Mouse (Mus musculus): ENCODE data around the gene Dgcr2.
A peak's percentile ranks its signal among the peaks of the same experiment; 100 is the strongest.

Dgcr2 gene

GRCm38 (mm10) chr16:17809125-17809524, 89.2 kb downstream of the Dgcr2 start:
- DNase-seq (ENCODE audit: inconsistent ontology term) = peak; percentile 37

- DNase-seq (ENCODE audit: inconsistent ontology term) = peak; percentile 88
Observed at GRCm38 (mm10) chr16:17807192-17808009, 91.0 kb downstream of the Dgcr2 start.

- DNase-seq (ENCODE audit: inconsistent ontology term) = no peak
Observed at GRCm38 (mm10) chr16:17806581-17807191, 91.7 kb downstream of the Dgcr2 start.

DNA sequence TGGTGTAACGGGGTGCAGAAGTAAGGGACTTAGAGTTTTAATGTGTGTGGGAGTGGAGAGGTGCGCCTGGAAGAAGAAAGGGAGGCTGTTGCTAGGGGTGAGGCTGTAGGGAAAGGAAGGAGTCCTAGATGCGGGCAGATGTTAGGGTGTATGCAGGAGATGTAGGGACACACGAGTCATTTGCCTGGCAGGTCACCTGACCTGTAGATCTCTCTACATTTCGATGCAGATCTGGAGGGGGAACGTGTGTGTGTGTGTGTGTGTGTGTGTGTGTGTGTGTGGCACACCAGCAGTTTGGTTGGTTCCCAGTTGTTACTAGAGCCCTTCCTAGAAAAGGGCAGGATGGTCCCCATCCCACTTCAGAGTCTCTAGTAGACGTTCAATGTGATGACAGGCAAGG, 93.4 kb downstream of the Dgcr2 start:
- no peak for DNase-seq (ENCODE audit: inconsistent ontology term)

- DNase-seq (ENCODE audit: inconsistent ontology term) = no peak
Observed at GRCm38 (mm10) chr16:17804449-17804912, 93.9 kb downstream of the Dgcr2 start.

DNA sequence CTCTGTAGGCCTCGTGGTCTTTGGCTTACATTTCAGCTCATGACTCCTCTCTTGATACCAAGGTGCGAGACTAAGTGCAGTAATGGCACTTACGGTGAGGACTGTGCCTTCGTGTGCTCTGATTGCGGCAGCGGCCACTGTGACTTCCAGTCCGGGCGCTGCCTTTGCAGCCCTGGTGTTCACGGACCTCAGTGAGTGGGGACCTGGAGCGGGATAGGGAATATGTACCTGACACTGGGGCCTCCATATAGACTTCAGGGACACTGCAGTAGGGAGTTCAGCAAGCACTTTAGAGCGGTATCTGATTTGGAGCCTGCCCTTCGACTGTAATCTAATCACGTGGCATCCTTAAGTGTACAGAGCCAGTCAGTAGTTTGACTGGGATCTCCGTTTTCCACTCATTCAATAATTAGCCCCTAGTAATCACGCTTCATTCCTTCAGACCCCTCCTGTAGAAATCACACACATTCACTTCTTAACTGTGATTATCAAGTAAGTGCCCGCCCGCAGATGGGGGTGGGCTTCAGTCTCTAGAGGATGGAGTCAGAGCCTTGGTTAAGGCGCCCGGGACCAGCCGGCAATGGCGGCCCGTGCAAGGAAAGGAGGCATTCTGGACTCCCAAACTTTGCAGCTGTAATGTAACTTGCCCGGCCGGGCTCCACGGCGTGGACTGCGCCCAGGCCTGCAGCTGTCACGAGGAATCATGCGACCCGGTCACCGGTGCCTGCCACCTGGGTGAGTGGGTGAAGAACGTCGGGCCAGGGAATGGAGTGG, 94.5 kb downstream of the Dgcr2 start:
- DNase-seq (ENCODE audit: inconsistent ontology term) = no peak

- DNase-seq (ENCODE audit: inconsistent ontology term) = peak; percentile 56
Observed at GRCm38 (mm10) chr16:17802839-17803674, 95.3 kb downstream of the Dgcr2 start.

DNA sequence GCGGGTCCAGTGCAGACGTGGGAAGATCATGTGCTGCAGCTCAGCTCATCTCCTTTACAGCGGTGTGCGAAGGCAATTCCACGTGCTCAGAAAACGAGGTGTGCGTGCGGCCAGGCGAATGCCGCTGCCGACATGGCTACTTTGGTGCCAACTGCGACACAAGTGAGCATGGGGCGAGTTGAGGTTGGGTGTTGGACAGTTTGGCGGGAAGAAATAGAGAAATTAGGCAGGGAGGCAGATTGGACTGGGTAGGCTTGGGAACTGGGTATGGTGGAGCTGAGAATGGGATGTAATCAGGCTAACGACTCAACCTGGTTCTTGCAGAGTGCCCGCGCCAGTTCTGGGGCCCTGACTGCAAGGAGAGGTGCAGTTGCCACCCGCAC, 95.9 kb downstream of the Dgcr2 start:
- DNase-seq (ENCODE audit: inconsistent ontology term) = no peak

DNA sequence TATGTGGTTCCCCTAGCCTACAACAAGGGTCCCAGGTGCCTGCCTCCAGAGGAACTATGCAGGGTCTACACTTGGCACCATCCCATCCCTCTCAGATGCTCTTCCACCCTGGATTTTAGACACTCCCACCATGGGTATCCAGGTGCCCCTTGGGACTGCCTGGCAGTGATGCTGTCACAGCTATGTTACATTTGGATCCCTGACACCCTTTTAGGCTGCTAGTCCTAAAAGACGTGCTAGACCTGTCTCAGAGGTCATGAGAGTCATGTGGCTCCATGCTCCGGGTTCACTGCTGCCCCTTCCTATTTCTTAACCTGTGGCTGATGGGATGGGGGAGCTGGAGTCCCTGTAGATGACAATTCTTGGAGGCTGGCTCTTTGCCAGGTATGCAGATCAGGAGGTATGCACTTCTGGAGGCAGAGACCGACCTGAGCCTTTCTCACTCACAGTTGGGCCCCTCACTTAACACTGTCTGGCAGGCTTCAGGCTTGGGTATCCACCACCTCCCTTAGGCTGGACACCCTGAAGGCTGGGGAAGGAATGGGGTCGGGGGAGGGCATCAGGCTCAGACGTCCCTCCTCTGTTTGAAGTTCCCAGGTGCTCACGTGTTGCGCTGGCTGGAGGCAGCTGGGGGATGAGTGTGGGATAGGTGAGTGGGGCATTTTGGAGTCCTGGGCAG, 96.4 kb downstream of the Dgcr2 start:
- DNase-seq (ENCODE audit: inconsistent ontology term) = no peak

GRCm38 (mm10) chr16:17799584-17799983, 98.8 kb downstream of the Dgcr2 start:
- DNase-seq (ENCODE audit: inconsistent ontology term) = no peak

DNA sequence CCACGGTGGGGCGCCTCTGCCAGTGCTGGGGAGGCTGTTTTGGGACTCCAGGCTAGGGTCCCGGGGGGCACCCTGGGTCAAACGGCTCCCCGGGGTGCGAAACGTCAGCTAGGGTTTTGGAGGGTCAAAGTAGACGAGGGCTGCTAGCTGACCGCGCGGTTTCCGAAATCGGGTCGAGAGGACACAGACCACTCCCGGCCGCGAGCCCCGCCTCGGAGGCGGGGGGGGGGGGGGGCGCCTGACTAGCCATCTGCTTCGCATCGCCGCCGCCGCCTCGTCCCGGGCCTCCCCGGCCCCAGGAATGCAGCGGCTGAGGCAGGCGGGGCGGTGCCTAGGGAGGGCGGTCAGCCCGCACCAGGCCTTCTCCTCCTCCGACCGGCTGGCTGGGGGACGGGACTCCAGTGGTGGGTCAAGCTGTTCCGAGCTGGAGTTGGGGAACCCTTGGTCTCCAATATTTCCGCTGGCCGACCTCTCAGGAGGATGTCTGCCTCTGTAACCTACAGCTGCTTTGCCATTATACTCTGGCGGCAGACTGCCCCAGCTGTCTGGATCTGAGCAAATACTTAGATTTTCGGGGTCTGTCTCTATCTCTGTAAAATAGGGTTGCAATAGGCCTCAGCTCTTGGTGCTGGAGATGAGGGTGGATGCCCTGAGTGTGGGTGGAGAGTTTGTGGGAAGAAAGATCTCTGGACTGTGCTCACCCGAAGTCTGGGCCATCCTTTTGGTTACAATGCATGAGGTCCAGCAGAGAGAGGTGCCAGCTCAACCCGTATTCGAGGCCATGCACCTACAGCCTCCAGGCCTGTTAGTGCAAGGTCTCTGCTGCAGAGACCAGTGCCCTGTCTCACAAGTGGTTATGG, 99.8 kb downstream of the Dgcr2 start:
- DNase-seq (ENCODE audit: inconsistent ontology term) = peak; percentile 86

GRCm38 (mm10) chr16:17797812-17798311, 100.5 kb downstream of the Dgcr2 start:
- peak; percentile 52 for DNase-seq (ENCODE audit: inconsistent ontology term)

DNA sequence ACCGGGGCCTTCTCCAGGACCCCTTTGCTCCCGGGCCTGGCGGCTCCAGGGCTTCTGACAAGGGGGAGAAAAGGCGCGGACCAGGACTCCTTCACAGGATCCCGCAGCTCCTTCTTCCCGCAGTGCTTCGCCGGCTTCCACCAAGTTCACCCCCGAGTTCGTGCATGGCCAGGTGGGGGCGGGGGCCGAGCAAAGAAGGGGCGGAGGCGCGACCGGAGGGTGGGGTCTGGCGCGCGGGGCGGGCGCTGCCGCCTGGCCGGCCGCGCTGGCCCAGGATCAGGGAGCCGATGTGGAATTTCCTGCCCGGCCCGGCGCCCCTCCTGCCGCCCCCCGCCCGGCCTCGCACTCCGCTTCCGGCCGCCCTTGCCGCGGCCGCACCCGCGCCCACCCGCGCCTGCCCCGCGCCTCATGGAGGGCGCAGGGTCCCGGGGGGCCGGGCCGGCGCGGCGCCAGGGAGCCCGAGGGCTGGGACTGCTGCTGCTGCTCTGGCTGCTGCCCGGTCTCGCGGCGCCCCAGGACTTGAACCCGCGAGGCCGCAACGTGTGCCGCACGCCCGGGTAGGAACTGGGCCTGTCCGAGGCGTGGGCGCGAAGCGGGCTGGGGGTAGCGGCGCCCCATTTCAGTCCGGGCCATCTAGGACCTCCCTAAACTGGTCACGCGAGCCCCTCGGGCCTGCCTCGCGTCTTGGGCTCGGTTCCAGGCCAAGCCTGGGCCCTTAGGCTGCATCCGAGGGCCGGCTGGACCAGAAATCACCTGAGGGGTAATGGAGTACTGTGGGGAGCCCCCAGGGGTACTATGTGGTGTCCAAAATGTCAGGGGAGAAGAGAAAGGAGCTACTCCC, 101.2 kb downstream of the Dgcr2 start, which contains the start of gene Scarf2:
Gene Scarf2 (plus strand): TSS at position 312 of the 841 bp plus-strand sequence.
- DNase-seq (ENCODE audit: inconsistent ontology term) = peak; percentile 75

GRCm38 (mm10) chr16:17796519-17796918, 101.8 kb downstream of the Dgcr2 start:
- no peak for DNase-seq (ENCODE audit: inconsistent ontology term)

DNA sequence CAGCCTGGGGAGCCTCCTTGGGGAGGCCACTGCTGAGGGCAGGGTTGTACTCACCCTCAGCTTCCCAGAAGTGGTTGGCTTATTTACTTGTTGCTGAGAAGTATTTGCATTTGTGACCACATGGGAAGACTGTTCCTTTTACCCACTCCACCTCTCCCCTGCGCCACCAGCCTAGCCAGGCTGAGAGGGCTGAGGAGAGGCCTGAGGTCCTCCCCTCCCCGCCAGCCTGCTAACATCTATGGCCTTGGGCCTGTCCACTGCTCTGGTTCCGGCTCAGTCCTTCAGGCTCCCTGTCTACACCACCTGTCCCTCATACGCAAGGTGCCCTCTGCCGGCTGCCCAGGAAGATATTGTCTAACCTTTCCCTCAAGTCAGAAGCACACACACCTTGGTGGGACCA, 102.7 kb downstream of the Dgcr2 start:
- DNase-seq (ENCODE audit: inconsistent ontology term) = no peak

DNA sequence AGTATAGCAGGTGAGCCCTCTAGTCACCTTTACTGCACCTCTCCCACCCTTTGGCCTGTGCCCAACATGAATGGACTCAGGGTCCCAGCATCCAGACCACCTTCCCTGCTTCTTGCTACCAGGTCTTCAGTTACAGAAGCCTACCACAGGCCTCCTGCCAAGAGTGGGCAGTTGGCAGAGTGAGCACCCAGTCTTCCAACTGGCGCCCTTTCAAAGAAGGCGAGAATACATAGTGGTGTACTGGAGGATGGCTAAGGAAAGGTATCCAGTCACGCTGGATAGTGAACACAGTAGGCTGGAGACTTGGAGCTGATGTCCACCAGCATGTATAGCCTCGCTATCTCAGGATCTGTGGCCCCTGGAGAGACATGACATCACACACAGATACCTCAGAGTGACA, 104.3 kb downstream of the Dgcr2 start:
- DNase-seq (ENCODE audit: inconsistent ontology term) = no peak

DNA sequence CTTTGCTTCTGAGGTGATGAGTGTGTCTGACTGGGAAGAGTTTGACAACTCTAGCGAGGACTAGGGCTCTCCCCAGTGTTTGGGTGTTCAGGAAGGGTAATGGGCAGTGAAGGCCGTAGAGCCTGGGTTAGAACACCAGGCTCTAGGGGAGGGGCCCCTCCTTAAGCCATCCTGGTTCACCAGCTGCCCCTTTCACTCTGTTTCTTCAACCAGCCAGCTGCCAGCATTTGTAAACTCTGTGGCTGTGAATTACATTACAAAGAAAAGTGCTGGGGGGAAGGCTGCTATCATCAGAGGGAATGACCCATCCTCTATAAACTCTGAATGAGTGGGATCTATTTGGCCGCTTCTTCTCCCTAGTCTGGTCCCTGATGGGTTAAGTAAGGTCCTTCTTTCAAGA, 105.6 kb downstream of the Dgcr2 start:
- DNase-seq (ENCODE audit: inconsistent ontology term) = no peak
